Mouse (Mus musculus) spleen, embryonic (tissue): ENCODE data around the gene Rimbp2.
"Not testable (repeated sequence)": the region's sequence is repeated elsewhere in the genome, so short reads cannot be mapped to it uniquely, and the experiment has no call there.

Source experiments
- CTCF ChIA-PET: fragments of 350-600 bp; sonication (Branson Sonifier 250); formaldehyde crosslinking; loops from one replicate; lab custom pipeline; 2022; lab: Charles Lee

Gene Rimbp2

DNA sequence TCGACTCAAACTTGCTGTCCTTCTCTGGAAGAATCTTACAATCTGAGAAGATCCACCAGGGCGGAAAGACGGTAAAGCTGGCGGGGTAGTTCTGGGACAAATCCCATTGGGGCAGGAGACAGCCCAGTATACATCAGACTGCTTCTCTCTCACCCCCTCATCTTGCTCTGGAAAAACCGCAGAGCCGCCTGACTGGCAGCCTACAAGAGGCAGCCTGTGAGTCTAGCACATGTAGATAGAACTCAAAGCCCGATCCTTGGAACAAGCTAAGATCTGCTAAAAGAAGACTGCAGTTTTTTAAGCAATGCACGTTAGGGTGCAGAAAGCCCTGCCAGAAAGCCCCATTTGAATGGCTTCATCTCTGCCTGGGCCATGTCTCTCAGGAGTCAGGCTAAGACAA, 207.0 kb downstream of the Rimbp2 start:
- CTCF ChIA-PET, result no interaction called here

DNA sequence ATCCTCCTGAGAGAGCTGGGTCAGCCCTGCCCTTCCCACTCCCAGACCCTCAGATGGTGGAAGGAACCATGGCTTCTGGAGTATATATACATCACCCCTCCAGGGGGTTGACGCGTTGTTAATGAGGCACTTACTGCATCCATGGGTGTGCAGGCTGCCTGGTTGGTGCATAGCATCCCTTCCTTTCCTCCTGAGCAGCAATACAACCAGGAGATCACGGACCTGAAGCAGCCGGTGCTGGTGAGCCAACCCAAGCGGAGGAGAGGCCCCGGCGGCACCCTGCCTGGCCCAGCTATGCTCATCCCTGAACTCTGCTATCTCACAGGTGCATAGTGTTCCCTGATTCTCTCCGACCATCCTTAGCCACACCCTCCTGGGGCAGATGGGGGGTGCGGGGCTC, 208.1 kb downstream of the Rimbp2 start:
- CTCF ChIA-PET, result no interaction called here

DNA sequence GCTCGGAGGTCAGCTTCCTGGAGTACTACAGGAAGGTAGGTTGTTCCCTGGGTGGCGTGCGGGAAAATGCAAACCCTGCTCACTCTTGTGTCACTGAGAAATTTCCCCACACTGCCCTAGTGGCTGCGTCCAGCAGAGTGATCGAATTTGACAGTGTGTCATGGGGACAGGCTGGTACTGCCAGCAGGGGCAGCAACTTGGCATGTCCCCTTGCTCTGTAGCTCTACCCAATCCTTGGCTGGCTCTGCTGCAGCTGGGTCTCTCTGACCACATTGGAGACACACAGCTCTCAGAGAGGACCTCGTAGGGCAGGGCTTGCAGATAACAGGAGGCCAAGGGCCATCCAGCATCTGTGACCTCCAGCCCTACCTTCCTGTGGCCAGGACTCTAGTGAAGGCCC, 208.9 kb downstream of the Rimbp2 start:
- CTCF ChIA-PET, result no interaction called here

DNA sequence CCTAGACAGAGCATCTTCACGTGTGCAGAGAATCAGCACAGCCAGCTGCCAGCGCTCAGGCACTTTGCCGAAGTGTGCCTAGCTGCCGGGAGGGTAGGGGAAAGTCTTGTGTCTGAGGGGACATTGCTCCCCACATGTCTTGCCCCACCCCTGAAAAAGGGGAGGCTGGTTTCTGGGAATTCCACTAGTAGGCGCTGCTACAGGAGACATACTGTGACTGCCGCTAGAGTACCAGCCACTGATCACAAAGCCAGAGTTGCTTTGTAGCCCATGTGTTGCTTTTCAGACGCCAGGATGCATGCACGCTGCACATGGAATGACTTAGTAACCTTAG, 213.5 kb downstream of the Rimbp2 start:
- CTCF ChIA-PET, result no interaction called here

DNA sequence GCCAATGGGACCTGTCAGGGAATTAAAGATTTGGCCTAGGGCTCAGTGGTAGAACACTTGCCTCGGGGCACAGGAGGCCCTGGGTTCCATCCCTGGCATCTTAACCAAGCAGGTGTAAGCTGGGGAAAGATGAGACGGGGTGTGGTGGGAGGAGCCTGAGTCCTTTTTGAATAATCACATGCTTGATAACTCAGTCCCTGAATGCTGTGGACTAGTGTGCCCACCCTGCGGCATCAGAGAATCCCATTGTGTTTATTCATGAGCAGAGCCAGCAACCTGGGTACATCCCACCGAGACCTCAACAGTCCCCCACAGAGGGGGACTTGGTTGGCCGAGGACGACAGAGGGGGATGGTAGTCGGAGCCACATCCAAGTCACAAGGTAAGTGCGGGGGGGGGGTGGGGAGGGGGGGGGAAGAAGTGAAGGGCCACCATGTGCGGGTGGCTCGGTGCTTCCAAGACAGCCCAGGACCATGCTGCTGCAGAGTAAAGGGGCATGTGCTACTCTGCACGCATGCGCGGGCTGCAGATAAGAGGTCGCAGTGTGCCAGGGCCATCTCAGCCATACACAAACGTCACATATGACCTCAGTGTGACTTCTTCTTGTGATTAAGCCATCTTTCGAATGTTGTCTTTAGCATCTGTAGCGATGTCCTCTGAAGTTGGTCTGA, 214.0 kb downstream of the Rimbp2 start:
- CTCF ChIA-PET, result no interaction called here

DNA sequence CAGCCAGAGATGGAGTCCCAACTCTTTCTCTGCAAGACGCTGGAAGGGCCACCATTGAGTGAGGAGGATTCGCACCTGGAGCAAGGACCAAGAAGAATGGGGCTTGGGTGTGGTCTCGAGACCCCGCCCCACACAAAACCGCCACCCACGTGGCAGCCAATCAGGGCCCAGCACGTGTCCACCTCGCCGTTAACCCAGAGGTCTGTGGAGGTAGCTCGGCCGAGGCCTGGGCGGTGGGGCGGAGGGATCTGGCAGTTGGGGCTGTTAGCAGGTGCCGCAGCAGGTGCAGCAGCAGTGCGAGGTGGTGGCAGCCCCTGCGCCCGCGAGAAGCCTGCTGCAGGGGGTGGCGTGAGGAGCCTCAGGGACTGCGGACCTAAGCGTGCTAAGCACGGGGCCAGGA, 217.4 kb downstream of the Rimbp2 start:
- CTCF ChIA-PET, result no interaction called here

DNA sequence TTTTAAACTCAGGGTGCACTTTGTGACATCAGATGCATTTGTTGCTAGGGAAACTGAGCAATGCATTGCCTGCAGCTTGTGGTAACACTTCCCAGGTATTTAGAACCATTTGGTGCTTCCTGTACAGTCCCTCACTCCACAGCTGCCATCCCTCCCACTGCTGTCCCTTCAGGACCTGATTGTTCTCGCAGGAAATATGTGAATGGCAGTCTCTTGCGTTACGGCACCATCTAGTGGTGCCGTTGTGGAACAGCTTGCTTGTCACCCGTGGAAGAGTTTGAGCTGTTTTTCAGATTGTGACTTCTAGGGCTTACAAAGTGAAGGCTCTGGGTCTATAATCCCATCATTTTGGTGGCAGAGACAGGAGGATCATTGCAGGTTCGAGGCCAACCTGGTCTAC, 219.3 kb downstream of the Rimbp2 start:
- CTCF ChIA-PET, result no interaction called here

DNA sequence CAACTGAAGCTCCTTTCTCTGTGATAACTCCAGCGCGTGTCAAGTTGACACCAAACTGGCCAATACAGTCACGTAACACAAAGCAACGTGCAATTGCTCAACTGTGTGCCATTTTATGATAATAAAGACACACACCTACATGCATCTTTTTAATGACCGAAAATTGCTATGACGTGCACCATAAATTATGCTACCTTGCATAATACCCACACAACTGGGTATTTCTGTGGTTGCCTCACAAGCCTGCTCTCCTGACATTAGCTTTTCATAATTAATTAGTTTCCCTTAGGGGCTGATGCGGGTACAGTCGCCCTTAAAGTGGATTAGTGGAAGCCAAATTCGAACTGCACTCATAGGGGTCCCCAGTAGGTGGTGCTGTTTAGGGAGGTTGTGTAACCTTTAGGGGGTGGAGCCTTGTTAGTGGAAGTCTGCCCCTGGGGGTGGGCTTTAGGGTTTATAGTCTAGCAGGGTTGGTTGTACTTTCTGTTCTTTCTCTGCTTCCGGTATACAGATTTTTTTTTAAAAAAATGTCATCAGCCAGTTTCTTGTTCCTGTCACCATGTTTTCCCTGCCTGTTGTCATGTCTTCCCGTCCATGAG, 220.8 kb downstream of the Rimbp2 start:
- CTCF ChIA-PET, result no interaction called here

DNA sequence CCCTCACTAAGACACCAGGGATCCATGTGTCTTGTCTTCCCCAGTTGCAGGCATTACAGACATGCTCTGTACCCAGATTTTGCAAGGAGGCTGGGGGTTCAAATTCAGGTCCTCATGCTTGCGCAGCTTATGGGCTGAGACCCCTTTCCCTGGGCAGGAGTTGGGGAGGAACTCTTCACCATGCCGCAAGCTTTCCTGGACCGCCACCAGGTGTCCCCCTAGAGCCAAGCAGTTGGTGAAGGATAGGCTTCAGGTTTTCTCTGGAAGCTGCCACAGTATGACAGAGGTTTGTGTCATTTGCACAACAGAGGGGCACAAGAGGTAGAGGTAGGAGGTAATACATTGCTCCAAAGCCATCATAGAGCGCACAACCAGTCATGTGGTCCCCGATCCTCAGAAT, 222.7 kb downstream of the Rimbp2 start:
- CTCF ChIA-PET, result no interaction called here

DNA sequence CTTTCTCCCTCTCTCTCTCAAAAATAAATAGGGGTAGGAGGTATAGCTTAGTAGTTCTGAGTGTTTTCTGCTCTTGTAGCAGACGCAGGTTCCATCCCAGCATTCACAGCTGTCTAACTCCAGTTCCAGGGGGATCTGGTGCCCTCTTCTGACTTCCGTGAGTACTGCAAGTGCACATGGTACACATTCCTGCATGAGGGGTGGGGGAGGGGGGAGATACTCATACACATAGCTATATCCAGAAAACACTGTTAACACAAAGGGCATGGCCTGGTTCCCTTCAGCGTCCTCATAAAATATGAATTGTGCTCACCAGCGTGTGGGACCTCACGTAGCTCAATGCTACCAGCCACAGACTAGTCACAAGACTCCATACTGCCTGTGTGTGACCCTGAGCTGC, 223.9 kb downstream of the Rimbp2 start:
- CTCF ChIA-PET, result no interaction called here

DNA sequence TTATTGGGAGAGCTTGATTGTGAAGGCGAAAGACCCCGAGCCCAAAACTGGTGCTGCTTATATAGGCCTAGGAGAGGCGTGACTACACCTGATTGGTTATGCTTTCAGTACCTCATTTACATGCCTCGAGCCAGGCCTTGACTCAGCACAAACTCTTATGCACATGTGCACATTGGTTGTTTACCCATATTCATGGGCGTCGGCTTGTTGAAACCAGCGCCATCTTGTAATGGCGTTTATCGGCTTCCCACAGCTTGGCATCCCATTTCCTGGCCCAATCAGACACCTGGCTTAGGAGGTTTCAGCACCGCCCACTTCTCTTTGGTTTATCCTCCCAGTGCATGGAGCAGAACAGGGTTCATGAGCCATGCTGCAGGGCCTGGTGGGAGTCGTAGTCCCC, 232.8 kb downstream of the Rimbp2 start:
- CTCF ChIA-PET, result not testable (repeated sequence)

DNA sequence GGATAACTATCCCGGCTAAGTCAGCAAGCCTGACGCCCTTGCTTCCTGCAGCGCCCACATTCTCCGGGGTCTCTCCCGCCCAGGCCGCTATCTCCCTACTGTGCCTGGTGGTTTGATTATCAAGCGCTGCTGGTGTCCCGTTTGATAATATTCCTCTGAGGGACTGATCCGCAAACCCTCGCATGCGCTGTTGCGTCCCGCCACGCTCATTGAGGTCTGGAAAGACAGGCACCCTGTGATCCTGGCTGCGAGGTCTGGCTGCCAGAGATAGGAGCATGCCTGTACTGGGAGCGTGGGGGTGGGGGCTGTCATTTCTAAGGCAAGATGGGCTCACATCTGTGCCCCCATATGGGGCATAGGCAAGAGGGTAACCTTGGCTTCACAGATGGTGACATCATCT, 238.1 kb downstream of the Rimbp2 start:
- CTCF ChIA-PET, result no interaction called here

DNA sequence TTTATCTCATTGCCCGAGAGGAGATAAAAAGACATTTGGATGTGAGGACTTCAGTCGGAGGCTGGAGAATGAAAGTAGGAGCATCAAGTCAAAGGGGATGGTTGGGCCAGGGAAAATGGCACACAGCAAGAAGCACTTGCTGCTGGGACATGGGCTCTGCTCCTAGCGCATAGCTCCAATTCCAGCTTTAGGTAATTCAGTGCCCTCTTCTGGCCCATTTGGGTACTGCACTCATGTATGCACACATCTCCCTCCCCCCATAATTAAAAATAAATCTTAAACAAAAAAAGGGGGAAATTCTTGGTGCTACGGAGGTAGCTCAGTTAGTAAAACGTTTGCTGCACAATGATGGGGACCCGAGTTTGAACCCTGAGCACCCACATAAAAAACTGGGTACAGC, 241.4 kb downstream of the Rimbp2 start:
- CTCF ChIA-PET, result no interaction called here

DNA sequence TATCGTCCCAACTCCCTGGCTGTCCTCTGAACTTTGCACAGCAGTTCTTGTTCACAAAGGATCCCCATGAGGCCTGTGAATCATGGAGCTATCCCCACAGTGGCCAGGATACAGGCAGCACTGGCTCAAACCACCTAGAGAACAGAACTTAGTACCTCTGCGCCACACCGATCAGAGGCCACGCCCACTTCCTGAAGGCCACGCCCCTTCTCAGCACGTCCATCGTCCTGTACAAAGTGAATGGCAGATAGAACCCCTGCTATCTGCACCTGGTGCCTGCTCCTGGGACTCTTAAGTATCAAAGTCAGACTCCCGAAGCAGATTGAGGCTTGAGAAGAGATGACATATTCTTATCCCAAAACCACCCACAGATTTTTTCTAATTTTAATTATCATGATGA, 242.7 kb downstream of the Rimbp2 start:
- CTCF ChIA-PET, result no interaction called here

DNA sequence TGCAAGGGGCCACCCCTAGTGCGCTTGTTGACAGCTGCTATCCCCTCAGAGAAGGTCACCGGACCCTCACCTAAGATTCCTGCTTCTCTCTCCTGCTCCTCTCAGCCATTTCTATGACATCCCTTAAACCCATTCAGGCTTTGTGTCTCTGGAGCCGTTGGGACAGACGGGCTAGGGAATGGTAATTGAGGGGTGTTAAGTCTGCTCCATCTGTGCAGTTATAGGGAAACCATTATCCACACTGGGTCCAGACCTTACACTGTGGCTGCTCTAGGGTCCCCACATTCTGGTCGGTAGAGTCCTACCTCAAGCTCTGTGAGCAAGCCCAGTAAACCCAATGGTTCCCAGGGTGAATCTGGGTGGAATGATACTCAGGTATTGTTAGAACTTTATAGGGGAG, 244.4 kb downstream of the Rimbp2 start:
- CTCF ChIA-PET, result no interaction called here
